Mouse (Mus musculus) kidney, postnatal 25 days (tissue): ENCODE measurements around the gene B3galnt2.
"Not testable (repeated sequence)": the region's sequence is repeated elsewhere in the genome, so short reads cannot be mapped to it uniquely, and the experiment has no call there.

Experiments used
- DNase-seq, 2 experiments: peaks; one replicate each; pipeline ENCODE4 v3.0.0; 2021; ENCODE audit warnings: mixed read lengths in 2 of 2

The B3galnt2 gene

GRCm38 (mm10) chr13:14011454-14011995 is 57.3 kb downstream of the B3galnt2 start:
- no peak for DNase-seq

GRCm38 (mm10) chr13:14014001-14014400 is 59.7 kb downstream of the B3galnt2 start:
- DNase-seq = no peak

- no peak for DNase-seq
Observed at GRCm38 (mm10) chr13:14014540-14014939, 60.3 kb downstream of the B3galnt2 start.

GRCm38 (mm10) chr13:14015609-14016008 is 61.3 kb downstream of the B3galnt2 start:
- no peak for DNase-seq

GRCm38 (mm10) chr13:14018283-14018682 is 64.0 kb downstream of the B3galnt2 start:
- DNase-seq = no peak

- DNase-seq = no peak
Observed at GRCm38 (mm10) chr13:14018852-14019251, 64.6 kb downstream of the B3galnt2 start.

- DNase-seq = not testable (repeated sequence)
Observed at GRCm38 (mm10) chr13:14021417-14021816, 67.1 kb downstream of the B3galnt2 start.

- no peak for DNase-seq
Observed at GRCm38 (mm10) chr13:14025554-14025953, 71.3 kb downstream of the B3galnt2 start.

- no peak for DNase-seq
Observed at GRCm38 (mm10) chr13:14026154-14026820, 72.0 kb downstream of the B3galnt2 start.

GRCm38 (mm10) chr13:14033309-14034072 is 79.2 kb downstream of the B3galnt2 start:
- no peak for DNase-seq

GRCm38 (mm10) chr13:14034073-14034348 is 79.7 kb downstream of the B3galnt2 start:
- no peak for DNase-seq

GRCm38 (mm10) chr13:14035352-14035751 is 81.1 kb downstream of the B3galnt2 start:
- DNase-seq = not testable (repeated sequence)

GRCm38 (mm10) chr13:14035875-14036630 is 81.8 kb downstream of the B3galnt2 start:
- no peak for DNase-seq

- DNase-seq = peak in 1 of 2 experiments; percentile 35
Observed at GRCm38 (mm10) chr13:14038911-14039291, 84.6 kb downstream of the B3galnt2 start.

- DNase-seq = peak; percentile 90 to 94
Observed at GRCm38 (mm10) chr13:14039292-14039965, 85.2 kb downstream of the B3galnt2 start, which contains the start of gene Tbce. TSS of gene Tbce (minus strand) at chr13:14039638.

- DNase-seq = no peak
Observed at GRCm38 (mm10) chr13:14040186-14040585, 85.9 kb downstream of the B3galnt2 start.

- DNase-seq = no peak
Observed at GRCm38 (mm10) chr13:14043851-14044250, 89.6 kb downstream of the B3galnt2 start.

- no peak for DNase-seq
Observed at GRCm38 (mm10) chr13:14044521-14044920, 90.3 kb downstream of the B3galnt2 start.
